Mouse (Mus musculus) Patski (cell line): Measurements from ENCODE around the gene Man1c1. TPM values are rescaled to one million over a fixed set of nuclear protein-coding genes. Genes with fewer than 3 reads are reported as not detected.

ENCODE experiments used
- ATAC-seq: fragments of 100-300 bp; one replicate; pipeline ENCODE4 v1.8.0; 2021
- CTCF ChIA-PET: fragments of 350-600 bp; sonication (Branson Sonifier 250); formaldehyde crosslinking; loops from one replicate; lab custom pipeline; 2022; ENCODE audit warnings: inconsistent platforms; lab: Charles Lee
- POLR2A ChIA-PET: fragments of 350-600 bp; sonication (Branson Sonifier 250); formaldehyde crosslinking; loops from one replicate; lab custom pipeline; 2022; ENCODE audit warnings: antibody characterized with exemption, inconsistent platforms; lab: Charles Lee
- DNase-seq: peaks from one replicate; pipeline ENCODE4 v3.0.0-alpha.2; 2011; ENCODE audit warnings: low read depth, low spot score
- H3K27me3 ChIP-seq: fragments of 371-371 bp; one replicate; pipeline ENCODE4 v1.5.1; 2021
- CTCF ChIP-seq: fragments of 100-300 bp; IDR thresholded peaks from one replicate; pipeline ENCODE4 v1.5.1; 2021
- in situ Hi-C: fragments of 300-500 bp; cut with MboI; formaldehyde crosslinking; loops from 3 replicates; pipeline ENCODE4 v1.11.1; 2018; ENCODE audit warnings: low pct_unique_long_range_greater_than_20kb, mixed read lengths
- polyA plus RNA-seq: library from polyadenylated mRNA; unstranded; gene quantifications from one replicate; pipeline ENCODE4 v1.2.3, GENCODE M21; 2021

Man1c1 gene
- polyA plus RNA-seq, 1 experiment from 2014 or later: 16.2 TPM

- no peak for DNase-seq
- in situ Hi-C loops: no loop called here
Measured at GRCm38 (mm10) chr4:134693202-134693940, 10.7 kb downstream of the Man1c1 start.

GRCm38 (mm10) chr4:134692388-134692787 is 11.7 kb downstream of the Man1c1 start:
- DNase-seq: no peak
- in situ Hi-C loops: no loop called here
- ChIA-PET POLR2A (no interaction called here), CTCF (interaction anchor here (1.0 to 1.2 kb wide), 2 partner anchors 9 to 16 kb away, joined by 3 read pairs; no protein-coding TSS in a partner anchor)
- no peaks in the 10 kb centered on the region for H3K27me3 ChIP-seq
- no peak for ATAC-seq
- no peak for TF ChIP-seq CTCF

More at GRCm38 (mm10) chr4:134693202-134693940, 10.7 kb downstream of the Man1c1 start:
- POLR2A ChIA-PET: no interaction called here
- no peaks in the 10 kb centered on the region for H3K27me3 ChIP-seq
- no peak for TF ChIP-seq CTCF
- ATAC-seq: no peak
- CTCF ChIA-PET: interaction anchor here (1.0 to 1.2 kb wide), 3 partner anchors 9 to 17 kb away, joined by 3 read pairs; no protein-coding TSS in a partner anchor

DNA sequence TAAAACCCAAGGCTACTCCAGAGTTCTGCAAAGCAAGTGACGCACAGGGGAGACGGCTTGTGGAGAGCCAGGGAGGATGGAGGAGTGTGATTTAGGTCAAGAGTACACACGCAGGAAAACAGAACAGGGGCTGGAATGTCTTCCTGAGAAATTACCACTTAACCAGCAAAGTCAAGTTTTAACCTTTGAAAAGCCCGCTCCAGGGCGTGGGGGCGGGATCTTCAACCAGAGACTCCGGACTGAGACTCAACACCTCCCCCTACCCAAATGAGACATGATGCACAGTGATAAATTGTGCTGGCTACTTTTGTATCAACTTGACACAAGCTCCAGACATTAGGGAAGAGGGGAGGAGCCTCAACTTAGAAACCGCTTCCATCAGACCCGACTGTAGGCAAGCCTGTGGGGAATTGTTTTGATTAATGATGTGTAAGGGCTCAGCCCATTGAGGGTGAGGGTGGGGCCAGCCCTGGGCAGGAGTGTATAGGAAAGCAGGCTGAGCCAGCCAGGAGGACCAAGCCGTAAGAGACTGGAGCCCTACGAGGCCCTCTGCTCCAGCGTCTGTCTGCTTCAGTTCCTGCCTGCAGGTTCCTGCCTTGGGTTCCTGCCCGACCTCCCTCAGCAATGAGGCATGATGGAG is 17.9 kb downstream of the Man1c1 start:
- CTCF ChIA-PET: no interaction called here
- in situ Hi-C loops: no loop called here
- H3K27me3 ChIP-seq: no peaks in the 10 kb centered on the region
- no peak for TF ChIP-seq CTCF
- POLR2A ChIA-PET: no interaction called here
- DNase-seq (no peak), ATAC-seq (no peak)

GRCm38 (mm10) chr4:134684637-134685338 is 19.3 kb downstream of the Man1c1 start:
- no peaks in the 10 kb centered on the region for H3K27me3 ChIP-seq
- TF ChIP-seq CTCF: peak; percentile 51
- DNase-seq (no peak), ATAC-seq (no peak)
- in situ Hi-C loops: no loop called here
- POLR2A ChIA-PET: no interaction called here
- CTCF ChIA-PET: no interaction called here

- ATAC-seq (no peak), DNase-seq (no peak)
- ChIA-PET CTCF (interaction anchor here (0.9 kb wide), 1 partner anchor 9 kb away, joined by 3 read pairs; no protein-coding TSS in a partner anchor), POLR2A (no interaction called here)
- H3K27me3 ChIP-seq: no peaks in the 10 kb centered on the region
- in situ Hi-C loops: no loop called here
- TF ChIP-seq CTCF: no peak
Measured at GRCm38 (mm10) chr4:134683892-134684291, 20.2 kb downstream of the Man1c1 start.

GRCm38 (mm10) chr4:134683008-134683407 is 21.1 kb downstream of the Man1c1 start:
- in situ Hi-C loops: no loop called here
- ChIA-PET POLR2A (no interaction called here), CTCF (no interaction called here)
- no peak for TF ChIP-seq CTCF
- DNase-seq: no peak
- no peaks in the 10 kb centered on the region for H3K27me3 ChIP-seq
- no peak for ATAC-seq

- peak; percentile 21 for ATAC-seq
- in situ Hi-C loops: no loop called here
- no peaks in the 10 kb centered on the region for H3K27me3 ChIP-seq
- ChIA-PET POLR2A (no interaction called here), CTCF (no interaction called here)
- no peak for TF ChIP-seq CTCF
- DNase-seq: no peak
Measured at GRCm38 (mm10) chr4:134682423-134682822, 21.7 kb downstream of the Man1c1 start.

DNA sequence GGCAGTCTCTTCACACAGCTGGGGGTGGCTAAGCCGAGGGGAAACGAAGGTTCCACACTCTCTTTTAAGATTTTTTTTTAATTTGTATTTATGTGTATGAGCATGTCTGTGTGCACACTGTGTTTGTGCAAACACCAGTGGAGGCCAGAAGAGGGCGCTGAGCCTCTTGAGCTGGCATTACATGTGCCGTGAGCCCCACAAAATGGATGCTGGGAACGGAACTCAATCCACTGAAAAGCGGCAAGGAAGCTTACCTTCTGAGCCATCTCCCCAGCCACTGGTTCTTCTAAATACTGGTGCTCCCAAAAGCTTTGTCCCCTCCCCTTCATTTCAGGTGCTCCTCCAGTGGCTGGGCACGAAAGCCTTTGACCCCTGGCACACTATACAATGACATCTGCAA is 22.3 kb downstream of the Man1c1 start:
- CTCF ChIA-PET: interaction anchor here (1.2 kb wide), 1 partner anchor 32 kb away, joined by 4 read pairs; no protein-coding TSS in a partner anchor
- no peak for ATAC-seq

GRCm38 (mm10) chr4:134677556-134678508 is 26.3 kb downstream of the Man1c1 start:
- POLR2A ChIA-PET: interaction anchor here (0.6 to 1.2 kb wide), 3 partner anchors 8 to 27 kb away, joined by 3 to 4 read pairs (median 4); no protein-coding TSS in a partner anchor
- ATAC-seq (no peak), DNase-seq (no peak)
- CTCF ChIA-PET: no interaction called here
- no peak for TF ChIP-seq CTCF
- no peaks in the 10 kb centered on the region for H3K27me3 ChIP-seq
- in situ Hi-C loops: no loop called here

More for the DNA sequence above, 22.3 kb downstream of the Man1c1 start:
- in situ Hi-C loops: no loop called here
- no peaks in the 10 kb centered on the region for H3K27me3 ChIP-seq
- TF ChIP-seq CTCF: no peak
- POLR2A ChIA-PET: no interaction called here
- no peak for DNase-seq

DNA sequence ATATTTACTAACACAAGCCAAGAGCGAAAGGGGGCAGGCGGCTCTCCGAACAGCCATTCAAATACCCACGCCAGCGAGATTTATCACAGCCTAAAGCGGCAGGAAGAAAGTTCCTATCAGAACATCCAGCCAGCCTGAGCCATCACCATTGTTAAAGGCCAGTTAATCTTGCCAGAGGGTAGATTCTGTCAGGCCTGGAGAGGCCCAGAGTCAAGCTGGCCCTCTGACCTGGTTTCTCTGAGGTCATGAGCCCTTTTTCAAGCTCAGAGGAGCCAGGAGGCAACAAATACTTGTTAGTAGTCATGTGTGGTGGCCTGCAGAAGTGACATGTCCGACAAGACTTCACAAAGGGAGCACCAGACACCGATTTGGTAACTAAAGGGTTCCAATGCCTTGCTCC is 28.3 kb downstream of the Man1c1 start:
- ATAC-seq (no peak), DNase-seq (no peak)
- ChIA-PET POLR2A (no interaction called here), CTCF (no interaction called here)
- H3K27me3 ChIP-seq: no peaks in the 10 kb centered on the region
- no peak for TF ChIP-seq CTCF
- in situ Hi-C loops: no loop called here
